Mouse (Mus musculus): ENCODE results near the gene Sec24b.

The Sec24b gene
- long read RNA-seq, experiment 1, partial matches to known transcripts: 9 of 14 reads
- long read RNA-seq, experiment 1, other reads (novel, unspliced or antisense): 4 of 14 reads
- long read RNA-seq, experiment 2, full-length matches to known transcripts: 2 of 15 reads
- long read RNA-seq, experiment 2, partial matches to known transcripts: 9 of 15 reads
- long read RNA-seq, experiment 2, other reads (novel, unspliced or antisense): 4 of 15 reads

GRCm38 (mm10) chr3:130061281-130061680 lies at the start of gene Sec24b:
TSS of gene Sec24b (minus strand) at chr3:130061553.
- intact Hi-C loops (cut with DNase I): loop anchor here (5.0 kb wide), 2 partner anchors 49 to 64 kb away; no protein-coding TSS in a partner anchor

DNA sequence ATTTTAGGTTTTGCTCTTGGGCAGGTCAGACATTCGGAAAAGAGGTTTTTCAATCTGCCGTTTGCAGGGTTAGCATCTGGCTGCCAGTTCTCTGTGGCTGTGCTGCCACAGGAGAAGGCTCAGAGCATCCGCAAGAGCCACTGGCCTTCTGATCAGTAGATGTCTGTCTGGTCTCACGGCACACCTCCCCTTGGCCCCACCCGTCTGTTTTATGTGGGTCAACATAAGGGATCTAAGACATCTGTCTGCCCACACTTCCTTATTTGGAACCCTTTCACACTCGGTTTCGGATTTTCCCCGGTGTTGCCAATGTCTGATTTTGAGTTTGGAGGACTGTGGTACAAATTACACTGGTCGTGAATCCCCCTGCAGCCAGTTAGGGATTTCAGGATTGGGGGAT lies 43.1 kb upstream of the Sec24b start:
- intact Hi-C loops (cut with DNase I): no loop called here

GRCm38 (mm10) chr3:130103486-130103885 lies 42.1 kb upstream of the Sec24b start:
- intact Hi-C loops (cut with DNase I): no loop called here

DNA sequence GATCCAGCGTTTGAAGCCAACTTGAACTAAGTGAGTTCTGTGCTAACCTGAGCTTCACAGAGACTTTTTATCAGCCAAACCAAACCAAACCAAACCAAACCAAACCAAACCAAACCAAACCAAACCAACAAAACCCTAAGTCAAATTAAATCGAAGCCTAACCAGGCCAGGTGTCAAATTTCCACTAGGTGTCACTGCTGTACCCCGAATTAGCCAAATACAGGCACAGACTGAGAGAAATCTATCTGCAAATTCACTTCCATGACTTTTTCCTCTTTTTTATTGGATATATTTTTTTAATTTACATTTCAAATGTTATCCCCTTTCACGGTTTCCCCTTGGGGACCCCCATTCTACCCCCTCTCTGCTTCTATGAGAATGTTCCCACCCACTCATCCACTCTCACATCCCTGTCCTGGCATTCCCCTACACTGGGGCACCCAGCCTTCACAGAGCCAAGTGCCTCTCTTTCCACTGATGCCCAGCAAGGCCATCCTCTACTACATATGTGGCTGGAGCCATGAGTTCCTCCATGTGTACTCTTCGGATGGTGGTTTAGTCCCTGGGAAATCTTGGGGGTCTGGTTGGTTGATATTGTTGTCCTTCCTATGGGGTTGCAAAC lies 33.9 kb upstream of the Sec24b start:
- intact Hi-C loops (cut with DNase I): loop anchor here (5.0 kb wide), 1 partner anchor 477 kb away; no protein-coding TSS in a partner anchor

DNA sequence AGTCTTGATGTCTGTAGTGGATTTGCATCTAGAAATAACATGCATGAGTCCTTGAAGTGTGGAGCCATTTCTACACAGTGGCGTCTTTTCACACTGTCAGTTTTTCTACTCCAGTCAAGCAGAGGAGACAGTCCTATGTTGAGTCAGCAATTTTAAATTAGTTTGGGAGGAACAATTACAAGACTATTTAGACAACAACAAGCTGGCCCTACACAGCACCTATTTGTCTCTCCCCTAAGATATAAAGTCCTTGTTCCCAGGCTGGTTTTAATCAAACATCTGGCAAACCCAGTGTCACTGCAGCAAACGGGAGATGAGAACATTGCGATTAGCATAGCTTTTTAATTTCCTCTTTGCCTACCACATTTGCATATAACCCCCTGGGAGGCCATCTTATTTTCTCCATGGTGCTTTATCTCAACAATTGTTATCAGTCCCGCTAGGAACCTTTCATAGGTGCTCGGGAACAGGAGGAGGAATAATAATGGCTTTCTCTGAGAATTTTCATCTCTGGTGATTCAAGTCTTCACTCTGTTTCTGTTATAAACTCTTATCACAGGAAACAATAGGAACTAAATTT lies 32.9 kb upstream of the Sec24b start:
- intact Hi-C loops (cut with DNase I): no loop called here

GRCm38 (mm10) chr3:130090460-130090859 lies 29.1 kb upstream of the Sec24b start:
- intact Hi-C loops (cut with DNase I): no loop called here

- intact Hi-C loops (cut with DNase I): no loop called here
These were observed 27.3 kb upstream of the Sec24b start for GRCm38 (mm10) chr3:130088654-130089053.

DNA sequence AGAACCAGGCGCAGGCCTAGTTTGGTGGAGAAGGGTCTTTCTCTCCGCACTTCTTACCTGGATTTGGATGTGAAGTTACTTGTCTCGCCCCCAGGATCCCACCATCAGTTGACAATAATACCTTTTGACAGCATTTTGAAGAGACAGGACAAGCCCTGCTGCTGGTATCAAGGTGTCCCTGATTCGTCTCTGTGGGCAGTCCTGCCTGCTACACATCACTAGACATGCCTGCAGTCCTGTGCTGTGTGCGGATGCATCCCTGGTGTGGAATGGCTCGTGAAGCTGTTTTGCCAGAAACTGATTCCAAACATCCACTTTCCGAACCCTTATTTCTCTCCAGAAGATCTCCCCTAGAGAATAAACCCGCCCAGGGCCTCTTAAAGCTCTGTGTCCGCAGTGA lies 26.1 kb upstream of the Sec24b start:
- intact Hi-C loops (cut with DNase I): no loop called here

DNA sequence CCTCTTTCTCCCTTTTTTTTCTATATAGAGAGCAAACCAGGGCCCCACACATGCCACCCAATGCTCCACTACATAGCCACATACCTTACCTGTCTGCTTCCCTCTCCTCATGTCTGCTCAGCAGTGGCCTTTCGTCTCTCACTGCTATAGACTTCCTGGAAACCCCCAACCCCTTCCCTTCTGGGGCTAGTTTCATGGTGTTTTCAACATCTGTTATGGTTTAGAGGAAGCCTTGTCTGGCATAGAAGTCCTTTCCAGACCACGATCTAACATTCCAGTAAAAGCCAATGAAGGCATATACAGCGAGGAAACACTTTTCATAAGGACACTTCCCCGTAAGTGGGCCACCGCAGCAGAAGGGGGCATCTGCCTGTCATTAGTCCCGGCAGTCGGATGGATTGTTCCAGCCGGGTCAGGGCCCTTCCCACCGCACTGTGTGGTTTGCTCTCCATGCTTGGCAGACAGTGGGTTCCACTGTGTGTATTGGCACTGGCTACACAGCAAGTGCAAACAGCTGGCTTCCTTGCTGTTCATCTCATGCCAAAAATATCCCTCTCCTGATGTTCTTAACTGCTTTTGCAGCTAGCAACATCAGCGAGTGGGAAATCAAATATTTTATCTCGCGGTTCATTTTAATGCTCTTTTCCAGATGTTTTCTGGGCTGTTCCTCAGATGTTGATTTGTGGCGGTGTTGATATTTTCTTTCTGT lies 25.2 kb upstream of the Sec24b start:
- intact Hi-C loops (cut with DNase I): no loop called here

- intact Hi-C loops (cut with DNase I): no loop called here
These were observed 22.0 kb upstream of the Sec24b start for GRCm38 (mm10) chr3:130083312-130083711.

DNA sequence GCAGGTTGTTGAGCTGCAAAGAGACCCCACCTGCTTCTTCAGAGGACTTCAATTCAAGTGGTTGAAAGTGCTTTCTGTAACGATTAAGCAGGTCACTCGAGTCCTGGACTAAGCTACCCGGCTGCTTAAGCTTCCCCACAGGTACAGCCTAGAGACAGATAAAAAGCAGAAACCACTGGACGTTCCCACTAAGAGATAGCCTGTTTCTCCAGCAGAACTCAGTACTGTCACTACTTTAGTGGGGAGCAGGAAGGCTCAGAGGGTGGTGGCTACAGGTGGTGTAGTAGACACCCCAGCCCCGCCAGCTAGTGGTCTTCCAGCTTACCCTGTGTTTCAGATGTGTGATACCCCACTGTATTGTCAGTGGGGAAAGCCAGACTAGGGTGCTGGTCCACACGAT lies 19.3 kb upstream of the Sec24b start:
- intact Hi-C loops (cut with DNase I): loop anchor here (2.0 kb wide), 2 partner anchors 162 to 218 kb away; no protein-coding TSS in a partner anchor

DNA sequence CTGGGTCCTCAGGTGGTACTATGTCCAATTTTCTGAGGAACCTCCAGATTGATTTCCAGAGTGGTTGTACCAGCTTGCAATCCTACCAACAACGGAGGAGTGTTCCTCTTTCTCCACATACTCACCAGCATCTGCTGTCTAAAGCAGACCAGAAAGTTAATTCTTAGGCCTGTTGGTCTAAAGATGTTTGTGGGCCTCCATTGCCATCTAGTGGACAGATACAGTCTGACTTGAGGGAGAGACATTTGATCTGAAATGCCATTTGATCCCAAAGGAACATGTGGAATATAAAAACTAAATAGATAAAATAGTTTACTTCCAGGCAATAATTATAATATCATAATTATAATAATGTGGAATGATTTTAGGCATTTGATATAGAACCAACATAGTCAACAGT lies 18.4 kb upstream of the Sec24b start:
- intact Hi-C loops (cut with DNase I): loop anchor here (2.0 to 5.0 kb wide), 4 partner anchors 92 to 257 kb away; partner anchors contain the start of gene Rrh

DNA sequence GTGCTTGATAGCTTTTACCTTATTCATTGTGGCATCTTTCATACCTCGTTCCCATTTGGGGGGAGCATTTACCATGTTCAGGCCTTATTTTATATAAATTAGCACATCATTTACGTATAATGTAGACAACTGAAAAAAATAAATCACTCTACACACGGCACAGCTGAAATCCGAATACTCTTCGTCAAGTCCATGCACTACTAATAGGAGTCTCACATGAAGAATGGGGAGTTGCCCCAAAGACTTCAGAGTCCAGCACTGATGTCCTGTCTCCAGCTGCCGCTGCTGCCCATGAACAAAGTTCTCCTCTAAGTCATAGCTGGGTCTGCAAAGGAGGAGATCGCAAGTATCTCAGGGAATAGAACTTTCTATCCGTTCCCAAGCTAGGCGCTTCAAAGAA lies 15.9 kb upstream of the Sec24b start:
- intact Hi-C loops (cut with DNase I): loop anchor here (5.0 kb wide), 2 partner anchors 90 to 255 kb away; partner anchors contain the start of gene Rrh

DNA sequence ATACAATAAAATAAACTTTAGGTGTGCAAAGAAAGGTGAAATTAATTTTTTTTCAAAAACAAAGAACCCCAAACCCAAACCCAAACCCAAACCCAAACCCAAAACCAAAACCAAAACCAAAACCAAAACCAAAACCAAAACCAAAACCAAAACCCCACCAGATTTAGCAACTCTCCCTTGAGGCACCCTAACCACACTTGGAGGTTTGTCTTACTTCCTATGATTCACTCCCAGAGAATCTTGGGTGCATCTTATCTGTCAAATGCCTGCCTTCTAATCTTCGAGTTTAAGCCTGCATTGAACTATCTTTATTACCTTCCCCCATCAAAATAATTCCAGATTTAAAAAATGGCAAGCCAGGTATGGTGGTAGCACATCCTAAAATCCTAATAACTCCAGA lies 14.4 kb upstream of the Sec24b start:
- intact Hi-C loops (cut with DNase I): loop anchor here (5.0 kb wide), 2 partner anchors 88 to 253 kb away; partner anchors contain the start of gene Rrh

GRCm38 (mm10) chr3:130073085-130073484 lies 11.7 kb upstream of the Sec24b start:
- intact Hi-C loops (cut with DNase I): no loop called here

- intact Hi-C loops (cut with DNase I): no loop called here
These were observed 10.6 kb upstream of the Sec24b start for GRCm38 (mm10) chr3:130071918-130072317.

- intact Hi-C loops (cut with DNase I): loop anchor here (5.0 kb wide), 2 partner anchors 48 to 63 kb away; no protein-coding TSS in a partner anchor
These were observed 840 bp downstream of the Sec24b start for GRCm38 (mm10) chr3:130060396-130061029.

DNA sequence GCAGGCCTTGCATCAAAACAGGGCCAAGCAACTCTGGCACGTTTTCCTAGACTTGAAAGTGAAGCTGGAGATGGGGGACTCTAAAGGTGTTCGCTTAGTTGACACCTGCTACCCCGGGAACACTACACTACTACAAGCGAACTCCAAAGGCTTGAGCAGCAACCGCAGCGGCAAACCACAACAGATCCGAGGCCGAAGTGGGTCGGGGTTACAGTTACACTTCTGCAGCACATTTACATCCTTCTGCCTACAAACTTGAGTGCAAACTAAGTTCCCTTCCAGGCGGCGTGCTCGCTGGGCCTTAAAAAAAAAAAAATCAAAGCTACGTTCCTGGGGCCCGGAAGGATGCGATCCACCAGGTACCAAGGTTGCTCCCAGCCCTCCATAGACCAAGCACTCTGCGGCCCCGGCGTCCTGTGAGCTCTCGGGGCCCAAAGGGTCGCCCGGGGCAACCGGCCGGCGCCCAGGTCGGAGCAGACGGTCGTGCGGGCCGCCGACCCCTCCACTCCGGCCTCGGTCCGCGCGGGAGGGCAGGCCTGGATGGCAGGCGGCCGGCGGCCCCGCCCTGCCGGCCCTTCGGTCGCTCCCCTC lies 1.5 kb downstream of the Sec24b start:
- intact Hi-C loops (cut with DNase I): loop anchor here (5.0 kb wide), 2 partner anchors 48 to 63 kb away; no protein-coding TSS in a partner anchor

DNA sequence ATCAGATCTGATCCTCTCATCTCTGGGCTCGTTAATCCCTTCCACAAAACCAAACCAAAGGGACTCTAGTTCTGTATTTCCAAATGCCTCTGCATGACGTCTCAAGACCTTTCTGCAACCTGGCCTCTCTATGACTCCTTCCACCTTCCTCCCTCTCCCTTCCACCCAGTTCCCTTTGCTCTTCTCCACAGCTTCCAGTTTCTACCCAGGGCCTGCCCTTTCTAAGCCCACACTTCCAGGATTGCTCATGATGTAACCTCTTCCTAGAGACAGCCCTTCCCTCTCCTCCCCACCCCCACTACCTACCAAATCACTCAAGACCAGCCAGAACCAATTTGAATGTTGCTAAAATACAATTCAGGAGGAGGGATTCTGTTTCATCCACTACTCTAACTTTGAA lies 2.9 kb downstream of the Sec24b start:
- intact Hi-C loops (cut with DNase I): no loop called here

DNA sequence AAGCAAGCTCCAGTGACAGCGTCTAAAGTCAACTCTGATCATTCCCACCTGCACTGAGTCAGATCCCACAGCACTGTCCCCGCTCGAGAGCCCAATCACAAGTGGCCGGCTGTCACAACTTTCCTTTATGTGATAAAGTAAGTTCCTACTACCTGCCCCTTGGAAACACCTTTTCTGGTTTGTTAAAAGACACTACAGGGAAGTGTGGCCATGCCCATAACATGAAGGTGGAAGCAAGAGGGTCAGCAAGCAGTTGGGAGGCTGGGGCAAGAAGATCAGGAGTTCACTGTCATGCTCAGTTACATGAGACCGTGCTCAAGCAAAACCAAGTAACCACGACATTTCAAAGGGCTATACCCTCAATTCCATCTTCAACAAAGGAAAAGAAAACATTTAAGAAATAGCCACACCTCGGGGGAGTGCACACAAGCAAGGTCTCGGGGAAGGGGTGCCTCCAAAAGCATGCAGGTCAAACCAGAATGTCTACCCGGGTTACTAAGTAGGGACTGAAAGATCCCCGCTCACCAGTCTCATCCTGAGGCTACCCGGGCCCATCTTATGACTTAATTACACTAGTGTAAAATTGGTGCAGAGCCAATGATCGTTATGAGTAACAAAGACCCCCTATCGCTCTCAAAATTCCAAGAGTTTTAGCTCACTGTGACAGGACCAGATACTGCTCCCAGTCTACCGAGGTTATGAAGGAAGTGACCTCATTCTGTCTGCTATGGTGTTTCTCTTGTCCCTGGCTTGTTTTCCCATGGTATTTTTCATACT lies 3.6 kb downstream of the Sec24b start:
- intact Hi-C loops (cut with DNase I): no loop called here
